Mouse (Mus musculus): ENCODE data around the gene Nhp2.

- TF ChIP-seq CTCF (conservative IDR thresholded peaks at IDR 0.05; ENCODE audit: low read length) (no peak), NANOG (IDR thresholded peaks at IDR 0.05; ENCODE audit: borderline replicate concordance, low read length) (no peak), POU5F1 (IDR thresholded peaks at IDR 0.05; ENCODE audit: borderline replicate concordance, low read length) (no peak)
These were observed 33.4 kb downstream of the Nhp2 start for GRCm38 (mm10) chr11:51652889-51653418.

Measured in E14TG2a.4 (cell line).